Mouse (Mus musculus): ENCODE measurements around the gene Cyba. TPM values are rescaled to one million over a fixed set of nuclear protein-coding genes. Genes with fewer than 3 reads are reported as not detected.

Gene Cyba
- polyA plus RNA-seq, 1 experiment from 2014 or later, result 29.8 TPM

DNA sequence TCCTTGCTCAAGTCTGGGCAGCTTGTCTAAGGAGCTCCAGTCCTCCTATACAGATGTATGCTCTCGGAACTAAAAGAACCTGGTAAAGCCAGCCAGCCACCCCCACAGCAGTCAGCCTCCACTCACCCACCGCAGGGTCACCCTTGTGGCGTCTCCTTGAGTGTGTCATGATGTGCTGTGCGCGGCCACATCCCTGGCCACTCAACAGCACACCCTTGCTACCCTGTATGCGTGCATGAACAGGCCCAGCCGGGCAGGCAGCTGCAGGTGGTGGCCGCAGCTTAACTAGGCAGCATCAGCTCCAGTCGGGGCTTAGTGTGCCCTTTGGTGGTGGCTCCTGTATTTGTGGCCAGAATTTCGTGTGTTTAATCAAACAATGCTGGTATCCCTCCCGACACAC lies 24.4 kb upstream of the Cyba start:
- Histone ChIP-seq H3K9me3 (replicated peaks; ENCODE audit: control insufficient read depth, low read length, poor library complexity, severe bottlenecking) (no peaks in the 10 kb centered on the region), H3K4me2 (ENCODE audit: low read length) (no peak overlapping the region), H3K4me1 (ENCODE audit: control insufficient read depth, insufficient read depth, low read length) (peaks cover 11% of the 10 kb centered on the region), H3K36me3 (ENCODE audit: control insufficient read depth, insufficient read depth, low read length) (no peaks in the 10 kb centered on the region), H3K27ac (ENCODE audit: low read length) (no peak overlapping the region), H3K27me3 (ENCODE audit: control insufficient read depth, insufficient read depth, low read depth, low read length) (peaks cover 34% of the 10 kb centered on the region), H3K9ac (ENCODE audit: low read depth, low read length) (no peak overlapping the region), H3K4me3 (ENCODE audit: low read depth, low read length) (no peak overlapping the region)
- no peak for ATAC-seq
- 72% methylated on average over 11 of the region's 11 CpGs for WGBS

- peaks cover 8% of the 10 kb centered on the region for H3K27me3 ChIP-seq (ENCODE audit: control insufficient read depth, insufficient read depth, low read depth, low read length)
- ATAC-seq, result no peak
- H3K4me1 ChIP-seq (ENCODE audit: control insufficient read depth, insufficient read depth, low read length), result no peaks in the 10 kb centered on the region
- no peak overlapping the region for H3K4me3 ChIP-seq (ENCODE audit: low read depth, low read length)
- H3K9me3 ChIP-seq (replicated peaks; ENCODE audit: control insufficient read depth, low read length, poor library complexity, severe bottlenecking), result no peaks in the 10 kb centered on the region
- H3K27ac ChIP-seq (ENCODE audit: low read length), result no peak overlapping the region
- no peak overlapping the region for H3K4me2 ChIP-seq (ENCODE audit: low read length)
- H3K36me3 ChIP-seq (ENCODE audit: control insufficient read depth, insufficient read depth, low read length), result no peaks in the 10 kb centered on the region
- WGBS, result 91% methylated on average over 6 of the region's 6 CpGs
- no peak overlapping the region for H3K9ac ChIP-seq (ENCODE audit: low read depth, low read length)
Observed at GRCm38 (mm10) chr8:122454409-122454808, 21.7 kb upstream of the Cyba start.

GRCm38 (mm10) chr8:122452154-122452553 lies 19.4 kb upstream of the Cyba start:
- Histone ChIP-seq H3K4me3 (ENCODE audit: low read depth, low read length) (no peak overlapping the region), H3K4me2 (ENCODE audit: low read length) (no peak overlapping the region), H3K4me1 (ENCODE audit: control insufficient read depth, insufficient read depth, low read length) (no peaks in the 10 kb centered on the region), H3K36me3 (ENCODE audit: control insufficient read depth, insufficient read depth, low read length) (no peaks in the 10 kb centered on the region), H3K9me3 (replicated peaks; ENCODE audit: control insufficient read depth, low read length, poor library complexity, severe bottlenecking) (no peaks in the 10 kb centered on the region), H3K9ac (ENCODE audit: low read depth, low read length) (no peak overlapping the region), H3K27me3 (ENCODE audit: control insufficient read depth, insufficient read depth, low read depth, low read length) (no peaks in the 10 kb centered on the region; the same call in 1 of the 2 replicates), H3K27ac (ENCODE audit: low read length) (no peak overlapping the region)
- no peak for ATAC-seq
- 88% methylated on average over 10 of the region's 10 CpGs for WGBS

GRCm38 (mm10) chr8:122451161-122451703 lies 18.5 kb upstream of the Cyba start:
- no peaks in the 10 kb centered on the region for H3K9me3 ChIP-seq (replicated peaks; ENCODE audit: control insufficient read depth, low read length, poor library complexity, severe bottlenecking)
- no peaks in the 10 kb centered on the region for H3K36me3 ChIP-seq (ENCODE audit: control insufficient read depth, insufficient read depth, low read length)
- no peak overlapping the region for H3K9ac ChIP-seq (ENCODE audit: low read depth, low read length)
- WGBS, result 84% methylated on average over 7 of the region's 7 CpGs
- no peak overlapping the region for H3K4me2 ChIP-seq (ENCODE audit: low read length)
- H3K4me1 ChIP-seq (ENCODE audit: control insufficient read depth, insufficient read depth, low read length), result no peaks in the 10 kb centered on the region
- H3K27ac ChIP-seq (ENCODE audit: low read length), result no peak overlapping the region
- H3K4me3 ChIP-seq (ENCODE audit: low read depth, low read length), result no peak overlapping the region
- ATAC-seq, result no peak
- no peaks in the 10 kb centered on the region; the same call in 1 of the 2 replicates for H3K27me3 ChIP-seq (ENCODE audit: control insufficient read depth, insufficient read depth, low read depth, low read length)

GRCm38 (mm10) chr8:122445203-122445602 lies 12.5 kb upstream of the Cyba start:
- no peak for ATAC-seq
- Histone ChIP-seq H3K4me1 (ENCODE audit: control insufficient read depth, insufficient read depth, low read length) (peaks cover 24% of the 10 kb centered on the region), H3K27ac (ENCODE audit: low read length) (peak overlapping the region; percentile 97; the same call in 1 of the 2 replicates), H3K36me3 (ENCODE audit: control insufficient read depth, insufficient read depth, low read length) (no peaks in the 10 kb centered on the region), H3K9me3 (replicated peaks; ENCODE audit: control insufficient read depth, low read length, poor library complexity, severe bottlenecking) (no peaks in the 10 kb centered on the region), H3K4me3 (ENCODE audit: low read depth, low read length) (no peak overlapping the region; the same call in 1 of the 2 replicates), H3K27me3 (ENCODE audit: control insufficient read depth, insufficient read depth, low read depth, low read length) (no peaks in the 10 kb centered on the region), H3K9ac (ENCODE audit: low read depth, low read length) (no peak overlapping the region), H3K4me2 (ENCODE audit: low read length) (peak overlapping the region; percentile 73)
- WGBS, result 67% methylated on average over 3 of the region's 3 CpGs

GRCm38 (mm10) chr8:122444058-122444748 lies 11.5 kb upstream of the Cyba start:
- H3K4me1 ChIP-seq (ENCODE audit: control insufficient read depth, insufficient read depth, low read length), result peaks cover 24% of the 10 kb centered on the region
- H3K9ac ChIP-seq (ENCODE audit: low read depth, low read length), result peak overlapping the region; percentile 80
- no peaks in the 10 kb centered on the region for H3K27me3 ChIP-seq (ENCODE audit: control insufficient read depth, insufficient read depth, low read depth, low read length)
- peak overlapping the region; percentile 63 for H3K4me3 ChIP-seq (ENCODE audit: low read depth, low read length)
- 11% methylated on average over 19 of the region's 19 CpGs for WGBS
- H3K9me3 ChIP-seq (replicated peaks; ENCODE audit: control insufficient read depth, low read length, poor library complexity, severe bottlenecking), result no peaks in the 10 kb centered on the region
- 0 out of 2 replicates have a peak, but pooled peaks cover 2% of the 10 kb centered on the region for H3K36me3 ChIP-seq (ENCODE audit: control insufficient read depth, insufficient read depth, low read length)
- H3K4me2 ChIP-seq (ENCODE audit: low read length), result peak overlapping the region; percentile 73
- H3K27ac ChIP-seq (ENCODE audit: low read length), result peak overlapping the region; percentile 97
- peak; percentile 26; the same call in 1 of the 2 replicates for ATAC-seq

GRCm38 (mm10) chr8:122443262-122444006 lies 10.7 kb upstream of the Cyba start, which contains the start of gene Mvd:
TSS of gene Mvd (minus strand) at chr8:122443422.
- Histone ChIP-seq H3K36me3 (ENCODE audit: control insufficient read depth, insufficient read depth, low read length) (0 out of 2 replicates have a peak, but pooled peaks cover 2% of the 10 kb centered on the region), H3K4me1 (ENCODE audit: control insufficient read depth, insufficient read depth, low read length) (peaks cover 24% of the 10 kb centered on the region), H3K27ac (ENCODE audit: low read length) (peak within 1 kb of the TSS; percentile 97), H3K27me3 (ENCODE audit: control insufficient read depth, insufficient read depth, low read depth, low read length) (no peaks in the 10 kb centered on the region), H3K9ac (ENCODE audit: low read depth, low read length) (peak within 1 kb of the TSS; percentile 80), H3K9me3 (replicated peaks; ENCODE audit: control insufficient read depth, low read length, poor library complexity, severe bottlenecking) (no peaks in the 10 kb centered on the region), H3K4me2 (ENCODE audit: low read length) (peak within 1 kb of the TSS; percentile 75), H3K4me3 (ENCODE audit: low read depth, low read length) (peak within 1 kb of the TSS; percentile 63)
- peak; percentile 99 for ATAC-seq
- under 1% methylated on average over 47 of the region's 47 CpGs for WGBS

DNA sequence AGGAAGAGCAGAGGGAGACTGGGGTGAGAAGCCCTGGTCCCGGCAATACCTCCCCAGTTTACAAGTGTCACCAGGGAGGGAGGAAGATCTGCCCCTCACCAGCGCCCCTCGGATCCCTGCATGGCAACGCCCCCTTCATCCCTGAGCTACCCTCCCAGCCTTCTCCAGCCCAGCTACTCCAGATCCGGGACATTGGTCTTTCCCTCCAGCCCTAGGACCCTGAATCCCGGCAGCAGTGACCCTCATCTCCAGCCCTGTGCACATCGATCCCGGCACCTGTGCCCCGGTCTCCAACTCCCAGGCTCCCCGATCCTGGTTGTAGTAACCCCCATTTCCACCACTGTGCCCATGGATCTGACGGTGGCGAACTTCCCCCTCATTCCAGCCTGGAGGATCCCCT lies 10.1 kb upstream of the Cyba start:
- H3K4me3 ChIP-seq (ENCODE audit: low read depth, low read length), result peak overlapping the region; percentile 63
- 2% methylated on average over 12 of the region's 12 CpGs for WGBS
- ATAC-seq, result peak; percentile 18
- peak overlapping the region; percentile 87 for H3K27ac ChIP-seq (ENCODE audit: low read length)
- no peaks in the 10 kb centered on the region for H3K27me3 ChIP-seq (ENCODE audit: control insufficient read depth, insufficient read depth, low read depth, low read length)
- H3K36me3 ChIP-seq (ENCODE audit: control insufficient read depth, insufficient read depth, low read length), result peaks cover 3% of the 10 kb centered on the region; the same call in 1 of the 2 replicates
- peak overlapping the region; percentile 75 for H3K4me2 ChIP-seq (ENCODE audit: low read length)
- H3K9me3 ChIP-seq (replicated peaks; ENCODE audit: control insufficient read depth, low read length, poor library complexity, severe bottlenecking), result no peaks in the 10 kb centered on the region
- peaks cover 24% of the 10 kb centered on the region for H3K4me1 ChIP-seq (ENCODE audit: control insufficient read depth, insufficient read depth, low read length)
- peak overlapping the region; percentile 77 for H3K9ac ChIP-seq (ENCODE audit: low read depth, low read length)
